Mouse (Mus musculus): ENCODE results near the gene Vmn2r17.

The Vmn2r17 gene

DNA sequence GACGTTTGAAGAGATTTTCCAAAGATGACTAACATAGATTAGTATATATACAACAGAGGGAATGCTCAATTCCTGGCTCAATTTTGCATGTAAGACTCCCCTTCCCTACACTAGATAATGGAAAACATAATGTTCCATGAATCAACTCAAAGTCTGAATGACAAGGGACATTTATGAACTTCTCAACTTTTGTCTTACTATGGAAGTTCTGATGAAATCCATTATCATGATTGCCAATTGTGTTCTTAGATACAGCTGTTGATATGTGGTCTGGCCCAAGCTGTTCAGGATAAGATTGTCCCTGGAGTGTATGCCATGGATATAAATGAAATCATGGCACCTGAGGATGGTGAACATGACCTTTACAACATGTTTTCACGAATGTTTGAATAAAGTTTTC lies at the start of gene Vmn2r17:
Gene Vmn2r17, plus strand, starts transcription at position 301 of the 400 bp plus-strand sequence.
- DNase-seq (ENCODE audit: low read depth): no peak

DNA sequence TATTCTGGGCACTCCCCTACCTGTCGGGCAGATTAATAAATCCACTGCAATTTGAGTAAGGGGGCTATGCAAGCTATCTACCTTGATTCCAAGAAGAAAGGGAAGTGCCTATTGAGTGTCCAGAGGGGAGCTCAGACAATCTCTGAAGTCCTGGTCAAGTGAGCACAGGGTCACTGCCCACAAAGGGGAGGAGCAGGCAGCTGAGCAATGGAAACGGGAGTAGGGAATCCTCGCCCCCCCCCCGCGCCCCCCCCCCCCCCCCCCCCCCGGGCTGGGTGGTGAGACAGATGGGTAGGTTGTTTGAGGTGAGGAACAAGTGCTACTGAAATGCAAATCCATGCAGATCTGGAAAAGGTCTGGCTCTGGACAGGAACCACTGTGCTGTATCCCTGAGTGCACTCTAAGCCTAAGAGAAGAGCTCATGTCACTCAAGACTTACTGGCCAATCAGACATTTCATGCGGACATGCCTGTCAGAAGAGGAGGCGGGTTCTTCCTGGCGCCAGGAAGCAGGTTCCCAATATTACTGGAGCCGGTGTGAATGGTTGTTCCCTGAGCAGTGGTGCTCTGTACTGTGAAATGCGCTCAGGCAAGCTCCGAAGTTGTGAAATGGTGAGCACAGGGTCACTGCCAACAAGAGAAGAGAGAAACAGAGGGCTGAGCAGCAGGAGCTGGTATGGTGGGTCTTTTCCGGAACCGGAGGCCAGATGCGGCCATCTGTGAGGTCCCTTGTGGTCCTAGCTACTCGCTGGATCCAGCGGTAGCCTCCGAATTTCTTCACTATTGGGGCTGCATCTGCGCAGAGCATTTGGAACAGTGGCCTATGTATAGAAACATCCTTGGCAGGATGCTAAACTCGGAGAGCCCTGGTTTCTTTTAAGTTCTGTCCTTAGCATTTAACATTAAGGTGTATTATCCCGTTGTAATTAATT lies 47.4 kb downstream of the Vmn2r17 start:
- no peak for DNase-seq (ENCODE audit: low read depth)

- DNase-seq (ENCODE audit: low read depth): peak; percentile 58
These were observed 87.2 kb downstream of the Vmn2r17 start for GRCm38 (mm10) chr5:109506729-109507128.
